12 mouse cellular contexts compared by ENCODE assay signal in genomic region chr4:136223549-136224239, GRCm38 (mm10). TPM values are rescaled to one million over a fixed set of nuclear protein-coding genes. Genes with fewer than 3 reads are reported as not detected.
DNase-seq lines count a peak whose midpoint lies in the region; ATAC-seq and TF ChIP-seq lines count a peak whose summit lies in the region.
"Had no signal": no experiment of that assay in that cellular context is flagged by ENCODE, and none has a peak within 500 bp of the region (broad histone marks: within the 10 kb centered on the region; RNA-seq: fewer than 3 reads in every experiment).

No protein-coding gene starts in this region.

- no peak for ATAC-seq in embryonic facial prominence, embryonic 13.5 days (ENCODE audit: insufficient number of reproducible peaks, insufficient read depth, low FRiP score, low TSS enrichment, low read depth)
- peak; percentile 86 for ATAC-seq in hindbrain, embryonic 15.5 days (ENCODE audit: low FRiP score, low read depth)
- peak; percentile 81 for ATAC-seq in midbrain, embryonic 15.5 days (replicated peaks)

- 82% methylated on average over 13 of the region's 13 CpGs for WGBS in liver, adult 2 months
- WGBS in embryonic facial prominence, embryonic 13.5 days, result 61% methylated on average over 13 of the region's 13 CpGs
- WGBS in hindbrain, embryonic 15.5 days, result 49% methylated on average over 13 of the region's 13 CpGs
- 45% methylated on average over 13 of the region's 13 CpGs for WGBS in midbrain, embryonic 15.5 days

- no peak overlapping the region for H3K27ac ChIP-seq in liver, adult 2 months (replicated peaks; ENCODE audit: insufficient read depth, low read depth, low read length)
- H3K27ac ChIP-seq in embryonic facial prominence, embryonic 13.5 days, result 0 out of 2 replicates have a peak overlapping the region, but pooled peaks have one; percentile 22
- peak overlapping the region; percentile 76 for H3K27ac ChIP-seq in hindbrain, embryonic 15.5 days (replicated peaks)
- H3K27ac ChIP-seq in midbrain, embryonic 15.5 days, result peak overlapping the region; percentile 73
- H3K27ac ChIP-seq: liver, embryonic 15.5 days had no signal

- TF ChIP-seq POLR2A in liver, adult 2 months (IDR thresholded peaks at IDR 0.05; ENCODE audit: extremely low read depth, insufficient read depth, low read length), result no peak

- no peaks in the 10 kb centered on the region for H3K9me3 ChIP-seq in embryonic facial prominence, embryonic 13.5 days
- H3K9me3 ChIP-seq in hindbrain, embryonic 15.5 days, result no peaks in the 10 kb centered on the region
- H3K9me3 ChIP-seq in midbrain, embryonic 15.5 days, result no peaks in the 10 kb centered on the region
- H3K9me3 ChIP-seq: liver, embryonic 15.5 days had no signal

- H3K9ac ChIP-seq in liver, adult 2 months (ENCODE audit: low read depth, low read length), result no peak overlapping the region
- H3K9ac ChIP-seq in embryonic facial prominence, embryonic 13.5 days, result no peak overlapping the region
- 0 out of 2 replicates have a peak overlapping the region, but pooled peaks have one; percentile 3 for H3K9ac ChIP-seq in hindbrain, embryonic 15.5 days
- H3K9ac ChIP-seq in midbrain, embryonic 15.5 days, result no peak overlapping the region
- H3K9ac ChIP-seq: liver, embryonic 15.5 days had no signal

- no peak overlapping the region for H3K4me3 ChIP-seq in liver, adult 2 months (ENCODE audit: insufficient read depth, low read depth, low read length)
- H3K4me3 ChIP-seq in embryonic facial prominence, embryonic 13.5 days, result no peak overlapping the region
- H3K4me3 ChIP-seq in hindbrain, embryonic 15.5 days, result no peak overlapping the region
- H3K4me3 ChIP-seq in midbrain, embryonic 15.5 days, result no peak overlapping the region
- H3K4me3 ChIP-seq: liver, embryonic 15.5 days had no signal

- no peak overlapping the region for H3K4me2 ChIP-seq in embryonic facial prominence, embryonic 13.5 days
- H3K4me2 ChIP-seq in hindbrain, embryonic 15.5 days, result no peak overlapping the region
- no peak overlapping the region for H3K4me2 ChIP-seq in midbrain, embryonic 15.5 days
- H3K4me2 ChIP-seq: liver, embryonic 15.5 days had no signal

- no peaks in the 10 kb centered on the region for H3K36me3 ChIP-seq in liver, adult 2 months (ENCODE audit: control insufficient read depth, insufficient read depth, low read length)
- H3K36me3 ChIP-seq in embryonic facial prominence, embryonic 13.5 days, result no peaks in the 10 kb centered on the region
- no peaks in the 10 kb centered on the region for H3K36me3 ChIP-seq in hindbrain, embryonic 15.5 days
- no peaks in the 10 kb centered on the region for H3K36me3 ChIP-seq in midbrain, embryonic 15.5 days (replicated peaks)
- H3K36me3 ChIP-seq: liver, embryonic 15.5 days had no signal

- peak; percentile 44 for TF ChIP-seq CTCF in liver, adult 2 months (IDR thresholded peaks at IDR 0.05; ENCODE audit: low read depth, low read length)

- H3K79me2 ChIP-seq in liver, adult 2 months (ENCODE audit: control insufficient read depth, insufficient read depth, low read length), result peaks cover 13% of the 10 kb centered on the region; the same call in 1 of the 2 replicates

- intact Hi-C loops in heart, postnatal 10 days (cut with DNase I), result no loop called here

- no peak for DNase-seq in liver, adult 2 months (ENCODE audit: extremely low read depth, low read depth, low spot score)
- DNase-seq in liver, result no peak
- no peak for DNase-seq in heart, postnatal 10 days
- DNase-seq in urinary bladder, postnatal 10 days (ENCODE audit: low spot score), result no peak
- no peak for DNase-seq in thymus, postnatal 25 days
- DNase-seq: adrenal gland, postnatal 25 days; kidney, adult 8-10 months had no signal

- H3K4me1 ChIP-seq in liver, adult 2 months (ENCODE audit: control insufficient read depth, insufficient read depth, low read length), result peaks cover 9% of the 10 kb centered on the region
- H3K4me1 ChIP-seq in embryonic facial prominence, embryonic 13.5 days, result peaks cover 27% of the 10 kb centered on the region
- peaks cover 34% of the 10 kb centered on the region for H3K4me1 ChIP-seq in hindbrain, embryonic 15.5 days (replicated peaks)
- peaks cover 23% of the 10 kb centered on the region for H3K4me1 ChIP-seq in midbrain, embryonic 15.5 days
- H3K4me1 ChIP-seq: liver, embryonic 15.5 days had no signal

- H3K27me3 ChIP-seq in liver, adult 2 months (ENCODE audit: control insufficient read depth, insufficient read depth, low read length), result no peaks in the 10 kb centered on the region
- no peaks in the 10 kb centered on the region for H3K27me3 ChIP-seq in embryonic facial prominence, embryonic 13.5 days
- no peaks in the 10 kb centered on the region for H3K27me3 ChIP-seq in hindbrain, embryonic 15.5 days
- H3K27me3 ChIP-seq in midbrain, embryonic 15.5 days (replicated peaks), result 0 out of 2 replicates have a peak, but pooled peaks cover 4% of the 10 kb centered on the region

RNA-seq across cellular contexts. Expression of gene Asap3, which starts 17.5 kb away (rescaled TPM):
- total RNA-seq in liver, adult 2 months (2014; rRNA removed), result 3.3 and 5.6 TPM in 2 replicates
- 5.2 and 5.8 TPM in 2 replicates for polyA plus RNA-seq in liver, adult 2 months (2012; rRNA removed)
- polyA plus RNA-seq in embryonic facial prominence, embryonic 13.5 days (2015; fragmentation: Nextera tagmentation; extraction: Ambion mirVana), result 10.9 and 11.6 TPM in 2 replicates
- 5.8 and 6.5 TPM in 2 replicates for polyA plus RNA-seq in hindbrain, embryonic 15.5 days (2015; fragmentation: Nextera tagmentation; extraction: Ambion mirVana)
- 5.1 and 5.2 TPM in 2 replicates for polyA plus RNA-seq in midbrain, embryonic 15.5 days (2015; fragmentation: Nextera tagmentation; extraction: Ambion mirVana)
- total RNA-seq in heart, postnatal 10 days (2021), result 10 to 100 TPM in 1 of 2 experiments, 1 to 10 TPM in 1; 5.7 to 10.8 TPM
- total RNA-seq: granulocyte monocyte progenitor cell, adult 5-6 weeks had no signal

RNA-seq across cellular contexts. Expression of gene Tcea3, which starts 23.8 kb away (rescaled TPM):
- total RNA-seq in liver, adult 2 months (2014; rRNA removed), result 34.8 and 39.3 TPM in 2 replicates
- 20.1 and 28.9 TPM in 2 replicates for polyA plus RNA-seq in liver, adult 2 months (2012; rRNA removed)
- polyA plus RNA-seq in embryonic facial prominence, embryonic 13.5 days (2015; fragmentation: Nextera tagmentation; extraction: Ambion mirVana), result 3.6 and 7.3 TPM in 2 replicates
- polyA plus RNA-seq in hindbrain, embryonic 15.5 days (2015; fragmentation: Nextera tagmentation; extraction: Ambion mirVana), result 2.4 TPM in 2 replicates
- polyA plus RNA-seq in midbrain, embryonic 15.5 days (2015; fragmentation: Nextera tagmentation; extraction: Ambion mirVana), result 1.4 and 1.8 TPM in 2 replicates
- 10 to 100 TPM; 77.2 to 85.4 TPM for total RNA-seq in heart, postnatal 10 days (2021)
- total RNA-seq: granulocyte monocyte progenitor cell, adult 5-6 weeks had no signal

RNA-seq across cellular contexts. Expression of gene E2f2, which starts 51.5 kb away (rescaled TPM):
- total RNA-seq in liver, adult 2 months (2014; rRNA removed), result 0.40 and 0.46 TPM in 2 replicates
- 0.75 and 0.76 TPM in 2 replicates for polyA plus RNA-seq in liver, adult 2 months (2012; rRNA removed)
- 6.4 and 7.1 TPM in 2 replicates for polyA plus RNA-seq in embryonic facial prominence, embryonic 13.5 days (2015; fragmentation: Nextera tagmentation; extraction: Ambion mirVana)
- 2.8 and 3.6 TPM in 2 replicates for polyA plus RNA-seq in hindbrain, embryonic 15.5 days (2015; fragmentation: Nextera tagmentation; extraction: Ambion mirVana)
- polyA plus RNA-seq in midbrain, embryonic 15.5 days (2015; fragmentation: Nextera tagmentation; extraction: Ambion mirVana), result 2.2 and 2.3 TPM in 2 replicates
- 1 to 10 TPM; 4.3 to 6.8 TPM for total RNA-seq in heart, postnatal 10 days (2021)
